Mouse (Mus musculus): ENCODE data around the gene Lenep. TPM values are rescaled to one million over a fixed set of nuclear protein-coding genes. Genes with fewer than 3 reads are reported as not detected.

The Lenep gene
- polyA plus RNA-seq, 1 experiment, result not detected

DNA sequence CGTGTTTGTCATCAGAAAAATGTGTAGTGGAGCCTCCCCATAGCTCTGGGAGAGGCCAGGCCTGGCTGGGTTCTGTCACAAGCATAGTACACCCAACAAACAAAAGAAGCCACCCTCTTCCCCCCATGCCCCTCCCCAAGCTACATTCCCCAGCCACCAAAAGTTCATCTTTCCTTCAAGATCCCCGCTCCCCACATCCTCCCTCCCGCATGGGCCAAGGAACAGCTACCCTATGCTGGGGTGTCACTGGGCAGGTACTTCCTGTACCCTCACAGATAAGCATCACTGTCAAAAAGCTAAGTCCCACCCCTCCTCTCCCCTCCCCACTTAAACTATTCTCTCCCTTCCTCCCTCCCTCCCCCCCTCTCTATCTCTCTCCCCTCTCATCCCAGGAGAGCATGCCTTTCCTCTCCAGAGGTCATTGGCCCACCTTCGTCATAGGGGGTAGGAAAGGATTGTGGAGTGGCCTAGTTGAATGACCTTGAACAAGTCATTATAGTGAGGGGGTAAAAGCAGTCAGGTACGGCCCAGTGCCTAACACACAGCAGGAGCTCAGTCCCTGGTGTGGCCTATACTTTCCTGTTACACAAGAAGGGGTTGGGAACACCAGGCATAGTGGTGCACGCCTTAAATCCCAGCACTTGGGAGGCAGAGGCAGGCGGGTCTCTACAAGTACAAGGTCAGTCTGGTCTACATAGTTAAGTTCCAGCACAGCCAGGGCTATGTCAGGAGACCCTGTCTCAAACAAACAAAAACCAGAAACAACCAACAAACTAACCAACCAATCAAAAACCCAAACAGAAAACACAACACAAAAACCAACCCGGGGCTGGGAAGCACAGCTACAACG lies 20.3 kb downstream of the Lenep start:
- no peak for DNase-seq (ENCODE audit: low read depth, low spot score)
- 86% methylated on average over 9 of the region's 9 CpGs for WGBS

DNA sequence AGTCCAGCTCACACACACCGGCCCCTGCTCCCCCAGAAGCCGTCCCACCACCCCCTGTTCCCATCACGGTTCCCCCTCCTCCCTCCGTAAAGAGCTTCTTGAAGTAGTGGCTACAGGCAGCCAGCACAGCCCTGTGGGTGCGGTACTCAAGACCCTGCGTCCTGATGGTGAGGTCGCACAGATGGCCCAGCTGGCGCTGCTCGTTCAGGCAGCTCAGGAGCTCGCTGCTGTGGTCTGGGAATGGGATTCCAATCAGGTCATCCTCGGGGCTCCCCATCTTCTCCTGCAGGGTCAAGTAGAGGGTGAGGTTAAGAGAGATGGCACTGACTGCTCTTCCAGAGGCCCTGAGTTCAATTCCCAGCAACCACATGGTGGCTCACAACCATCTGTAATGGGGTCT lies 21.4 kb downstream of the Lenep start:
- WGBS, result 86% methylated on average over 11 of the region's 11 CpGs

DNA sequence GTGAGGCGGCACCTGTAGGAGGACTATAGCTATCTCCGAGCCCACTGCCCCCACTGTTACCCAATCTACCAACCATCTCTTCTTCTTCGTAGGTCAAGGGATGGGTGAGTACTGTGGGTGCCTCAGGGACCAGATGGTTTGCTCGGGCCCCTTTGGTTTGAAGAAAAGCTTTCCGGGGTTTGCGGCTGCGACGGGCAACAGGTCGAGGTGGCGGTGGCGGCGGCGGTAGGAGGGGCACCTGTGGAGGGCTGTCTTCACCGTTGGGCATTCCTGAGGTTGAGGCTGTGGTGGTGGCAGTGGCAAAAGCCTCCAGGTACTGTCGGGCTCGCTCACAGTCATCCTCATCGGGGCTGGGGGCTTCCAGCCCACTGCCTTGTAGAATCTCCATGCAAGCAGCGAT lies 21.9 kb downstream of the Lenep start:
- no peak for DNase-seq (ENCODE audit: low read depth, low spot score)
- 92% methylated on average over 18 of the region's 18 CpGs for WGBS

More for the DNA sequence above, 21.4 kb downstream of the Lenep start:
- DNase-seq (ENCODE audit: low read depth, low spot score), result no peak

DNA sequence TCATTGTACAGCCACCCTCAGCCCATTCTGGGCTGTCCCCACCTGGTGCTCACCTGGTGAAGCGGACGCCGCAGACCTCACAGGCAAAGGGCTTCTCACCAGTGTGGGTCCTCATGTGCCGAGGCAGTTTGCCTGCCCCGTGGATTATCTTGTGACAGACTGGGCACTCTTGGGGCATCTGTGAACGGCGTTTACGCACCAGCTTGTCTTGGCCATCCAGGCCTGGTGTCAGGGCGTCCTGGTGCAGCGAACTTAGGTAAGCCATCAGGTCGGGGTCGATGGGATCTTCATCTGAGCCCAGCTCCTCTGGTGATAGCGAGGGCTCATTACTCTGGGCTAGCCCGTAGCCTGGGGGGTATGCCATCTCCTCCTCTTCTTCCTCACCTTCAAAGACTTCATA lies 22.3 kb downstream of the Lenep start:
- 89% methylated on average over 14 of the region's 14 CpGs for WGBS
- no peak for DNase-seq (ENCODE audit: low read depth, low spot score)

DNA sequence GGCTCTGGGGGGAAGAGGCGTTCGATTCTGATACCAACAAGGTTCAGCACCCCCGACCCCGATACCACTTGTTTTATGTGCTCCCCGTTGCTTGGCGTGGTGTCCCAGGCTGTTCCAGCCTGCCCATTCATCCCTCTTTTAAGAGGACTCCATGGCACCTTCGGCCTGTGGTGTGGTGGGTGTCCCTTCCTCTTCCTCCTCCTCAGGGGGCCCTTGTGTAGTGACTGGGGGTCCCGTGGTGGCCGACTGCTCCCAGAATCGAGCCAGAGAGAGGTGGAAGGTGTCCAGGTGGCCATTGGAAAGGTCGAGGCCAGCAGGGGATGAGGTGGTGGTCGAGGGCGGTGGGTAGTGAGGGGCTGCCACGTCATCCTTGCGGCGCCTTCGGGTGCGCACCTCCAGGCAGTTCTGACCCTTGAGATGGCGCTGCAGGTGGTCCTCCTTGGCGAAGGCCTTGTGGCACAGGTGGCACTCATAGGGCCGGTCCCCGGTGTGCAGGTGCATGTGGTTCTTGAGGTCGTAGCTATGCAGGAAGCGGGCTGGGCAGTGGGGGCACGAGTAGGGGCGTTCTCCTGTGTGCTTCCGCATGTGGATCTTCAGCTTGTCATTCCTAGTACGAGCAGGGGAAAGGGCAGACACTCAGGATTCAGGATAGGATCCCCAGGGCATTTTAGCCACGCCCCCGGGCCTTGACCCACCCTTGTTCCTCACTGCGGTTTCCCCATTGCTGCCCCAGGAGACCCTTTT lies 23.0 kb downstream of the Lenep start:
- WGBS, result 77% methylated on average over 31 of the region's 31 CpGs
- DNase-seq (ENCODE audit: low read depth, low spot score), result no peak

DNA sequence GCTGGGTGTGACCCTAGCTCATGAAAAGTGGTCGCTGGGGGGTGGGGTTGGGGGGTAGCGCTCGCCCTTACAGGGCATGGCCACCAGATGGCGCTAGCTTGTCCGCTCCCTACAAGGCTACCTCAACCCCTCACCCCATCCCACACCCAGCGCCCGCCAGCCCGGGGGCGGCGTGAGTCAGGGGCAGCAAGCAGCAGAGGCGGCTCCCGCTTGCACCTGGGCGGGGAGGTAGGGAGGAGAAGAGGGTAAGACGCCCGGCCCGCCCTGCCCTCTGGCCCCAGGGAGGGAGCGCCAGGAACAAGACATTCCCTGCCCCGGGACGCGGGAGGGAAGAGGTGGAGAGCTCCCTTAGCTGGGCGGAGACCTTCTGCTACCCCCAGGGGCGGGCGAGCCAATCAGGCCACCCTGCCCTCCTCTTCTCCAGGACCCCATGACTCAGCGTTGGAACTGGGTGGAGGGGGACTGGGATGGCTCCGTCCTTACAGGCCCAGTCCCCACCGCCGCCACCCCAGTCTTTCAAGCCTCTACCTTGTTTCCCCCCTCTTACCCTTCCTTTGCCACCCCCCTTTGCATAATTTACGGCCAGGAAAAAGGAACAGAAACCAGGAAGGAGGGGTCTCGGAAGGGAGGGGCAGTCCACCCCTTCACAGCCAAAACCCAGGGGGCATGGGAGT lies 24.1 kb downstream of the Lenep start:
- no peak for DNase-seq (ENCODE audit: low read depth, low spot score)
- WGBS, result 5% methylated on average over 29 of the region's 29 CpGs

DNA sequence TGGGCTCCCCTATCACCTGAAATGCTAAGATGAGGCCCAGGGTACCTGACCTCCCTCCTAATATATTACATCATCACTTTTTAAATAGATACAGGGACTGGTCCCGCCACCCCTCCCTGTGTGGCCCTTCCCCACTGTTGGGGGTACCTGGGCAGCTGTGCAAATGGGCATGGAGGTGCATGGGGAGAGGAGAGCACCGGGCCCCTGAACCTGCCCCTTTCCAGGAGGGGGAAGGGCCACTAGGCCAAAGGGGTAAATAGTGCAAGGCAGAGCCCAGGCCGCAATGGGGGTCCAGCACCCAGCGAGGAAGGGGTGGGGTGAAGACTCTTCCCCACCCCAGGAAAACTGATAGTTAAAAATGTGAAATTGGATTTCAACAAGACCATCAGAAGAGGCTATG lies 24.8 kb downstream of the Lenep start:
- DNase-seq (ENCODE audit: low read depth, low spot score), result no peak
- 77% methylated on average over 4 of the region's 4 CpGs for WGBS

DNA sequence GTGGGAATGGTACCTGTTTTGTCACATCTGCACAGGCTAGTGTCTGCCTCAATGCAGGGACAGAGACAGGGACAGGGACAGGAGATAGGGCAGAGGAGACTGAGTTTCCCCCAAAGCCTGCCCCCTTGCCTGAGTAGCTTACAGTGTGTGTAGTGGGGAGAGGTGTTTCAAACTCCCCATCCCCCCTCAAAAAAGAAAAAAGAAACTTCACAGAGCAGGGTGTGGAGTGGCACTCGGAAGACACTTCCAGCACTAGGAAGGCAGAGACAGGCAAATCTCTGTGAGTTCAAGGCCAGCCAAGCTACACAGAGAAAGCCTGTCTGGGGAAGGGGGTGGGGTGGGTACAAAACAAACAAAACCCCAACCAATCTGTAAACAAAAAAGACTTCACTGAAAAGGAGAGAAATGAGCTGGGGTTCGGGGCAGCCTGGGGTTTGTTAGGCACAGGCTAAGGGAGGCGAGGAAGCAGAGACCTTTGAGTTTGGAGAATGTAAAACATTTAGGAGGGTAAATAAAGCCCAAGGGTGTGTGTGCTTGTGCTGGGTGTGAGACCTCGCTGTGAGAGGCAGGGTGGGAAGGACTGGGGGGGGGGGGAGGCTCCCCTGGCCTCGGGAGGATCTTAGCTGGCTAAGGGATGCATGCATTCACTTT lies 28.9 kb downstream of the Lenep start:
- WGBS, result 17% methylated on average over 5 of the region's 5 CpGs
- no peak for DNase-seq (ENCODE audit: low read depth, low spot score)

DNA sequence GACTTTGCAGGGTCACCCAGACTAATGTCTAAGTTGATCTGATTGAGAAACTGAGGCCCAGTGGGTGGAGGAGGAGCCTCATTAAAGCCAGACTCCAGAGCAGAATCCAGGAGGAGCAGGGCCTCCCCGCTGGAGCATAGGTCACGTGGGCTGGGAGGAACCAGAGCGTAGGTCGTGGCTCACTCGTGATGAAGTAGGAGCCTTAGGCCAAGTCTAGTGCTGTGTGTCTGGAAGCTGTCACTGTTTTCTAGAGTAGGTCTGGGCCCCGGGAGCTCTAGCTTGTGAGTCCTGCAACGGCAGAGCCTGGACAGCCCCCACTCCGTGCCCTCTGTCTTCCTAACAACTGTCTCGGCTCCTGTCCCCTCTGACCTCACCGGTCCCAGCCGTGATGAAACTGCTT lies 35.3 kb downstream of the Lenep start:
- DNase-seq (ENCODE audit: low read depth, low spot score), result no peak
- WGBS, result 48% methylated on average over 11 of the region's 11 CpGs

DNA sequence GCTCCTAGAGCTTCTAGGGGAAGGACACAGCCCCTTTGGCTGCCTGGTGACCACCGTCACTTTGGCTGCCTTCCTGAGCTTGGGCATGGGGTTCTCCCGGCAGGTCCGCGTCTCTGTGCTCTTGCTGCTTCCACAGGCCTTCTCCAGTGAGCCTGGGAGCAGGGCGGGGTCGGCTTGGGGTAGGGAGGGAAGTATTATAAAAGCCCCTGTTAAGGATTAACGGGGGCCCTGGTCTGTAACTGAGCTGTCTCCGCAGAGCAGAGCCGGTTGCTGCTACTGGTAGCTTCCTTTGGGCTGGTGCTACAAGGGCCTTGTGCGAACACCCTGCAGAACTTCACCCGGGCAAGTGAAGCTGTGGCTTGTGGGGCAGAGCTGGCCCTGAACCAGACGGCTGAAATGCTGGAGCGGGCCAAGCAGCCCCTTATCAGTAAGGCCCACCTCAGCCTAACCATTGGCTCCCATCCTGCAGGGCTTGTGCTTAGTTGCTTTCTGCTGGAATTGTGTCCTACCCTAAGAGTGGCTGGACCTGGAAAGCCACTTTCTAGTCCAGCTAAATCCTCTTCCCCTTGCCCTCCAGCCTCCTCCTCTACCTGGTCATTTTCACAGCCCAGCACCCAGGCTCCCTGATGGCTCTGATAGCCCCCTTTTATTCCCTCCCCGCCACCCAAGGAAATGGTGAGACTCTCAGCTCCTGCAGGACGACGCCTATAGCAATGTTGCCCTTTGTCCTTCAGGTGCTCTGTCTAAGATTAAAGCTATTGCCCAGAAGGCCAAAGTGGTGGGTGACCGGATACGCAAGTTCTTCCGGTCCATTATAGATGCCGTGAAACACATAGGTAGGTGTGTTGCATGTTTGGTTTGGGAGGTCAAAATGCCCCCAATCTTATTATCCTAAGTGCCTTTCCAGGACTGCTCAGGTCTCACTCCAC lies 36.8 kb downstream of the Lenep start:
- no peak for DNase-seq (ENCODE audit: low read depth, low spot score)
- WGBS, result 51% methylated on average over 20 of the region's 20 CpGs

DNA sequence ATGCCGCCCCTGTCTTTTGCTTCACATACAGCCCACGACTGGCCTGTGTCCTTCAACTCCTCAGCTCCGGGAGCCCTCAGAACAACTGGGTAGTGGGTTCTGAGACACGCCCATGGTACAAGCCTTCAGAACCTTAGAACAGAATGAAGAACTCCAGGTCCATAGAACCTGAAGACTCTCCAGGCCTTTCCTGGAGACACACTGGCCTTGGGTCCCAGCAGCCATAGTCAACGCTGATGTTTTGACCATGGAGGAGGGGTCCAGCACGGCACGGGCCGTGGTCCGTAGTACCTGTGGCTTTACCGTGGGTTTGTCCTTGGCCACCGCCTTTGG lies 37.5 kb downstream of the Lenep start, which contains the start of gene Dcst1:
Gene Dcst1 (minus strand): TSS at position 101 of the 333 bp plus-strand sequence.
- 89% methylated on average over 11 of the region's 11 CpGs for WGBS
- no peak for DNase-seq (ENCODE audit: low read depth, low spot score)

DNA sequence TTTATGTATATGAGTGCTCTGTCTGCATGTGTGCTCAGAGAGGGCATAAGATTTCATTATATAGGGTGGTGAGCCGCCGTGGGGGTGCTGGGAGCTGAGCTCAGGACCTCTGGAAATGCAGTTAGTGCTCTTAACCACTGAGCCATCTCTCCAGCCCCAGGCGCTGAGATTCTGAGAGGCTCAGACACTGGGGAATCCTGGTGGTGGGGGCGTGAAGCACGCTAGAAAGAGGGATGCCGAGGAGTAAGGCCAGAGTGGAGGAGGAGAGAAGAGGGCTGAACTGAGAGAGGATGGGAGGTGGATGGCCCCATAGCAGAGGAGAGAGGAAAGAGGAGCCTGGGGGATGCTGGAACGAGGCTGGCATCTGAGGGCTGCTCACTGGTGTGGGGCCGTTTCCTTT lies 38.0 kb downstream of the Lenep start:
- DNase-seq (ENCODE audit: low read depth, low spot score), result no peak
- WGBS, result 92% methylated on average over 8 of the region's 8 CpGs

DNA sequence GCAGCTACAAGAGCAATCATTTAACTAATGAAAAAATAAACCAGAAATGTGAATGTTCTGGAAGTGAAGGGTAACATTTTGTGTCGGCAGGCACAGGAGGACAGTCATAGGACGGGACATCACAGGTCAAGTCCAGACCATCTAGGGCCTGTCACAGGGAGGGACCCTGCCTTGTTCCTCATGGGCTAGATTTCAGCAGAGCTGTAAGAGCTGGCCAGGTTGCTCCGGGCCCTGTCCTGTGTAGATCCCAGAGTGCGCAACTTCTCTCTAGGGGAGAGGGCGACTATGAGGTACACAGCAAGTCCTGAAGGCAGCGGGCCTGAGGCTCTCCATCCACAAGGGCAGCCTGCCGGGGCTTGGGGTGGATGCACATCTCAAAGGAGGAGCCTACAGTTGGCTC lies 40.9 kb downstream of the Lenep start, which contains the start of gene Dcst2:
Gene Dcst2 (plus strand): TSS at position 301 of the 400 bp plus-strand sequence.
- no peak for DNase-seq (ENCODE audit: low read depth, low spot score)
- WGBS, result 89% methylated on average over 7 of the region's 7 CpGs

DNA sequence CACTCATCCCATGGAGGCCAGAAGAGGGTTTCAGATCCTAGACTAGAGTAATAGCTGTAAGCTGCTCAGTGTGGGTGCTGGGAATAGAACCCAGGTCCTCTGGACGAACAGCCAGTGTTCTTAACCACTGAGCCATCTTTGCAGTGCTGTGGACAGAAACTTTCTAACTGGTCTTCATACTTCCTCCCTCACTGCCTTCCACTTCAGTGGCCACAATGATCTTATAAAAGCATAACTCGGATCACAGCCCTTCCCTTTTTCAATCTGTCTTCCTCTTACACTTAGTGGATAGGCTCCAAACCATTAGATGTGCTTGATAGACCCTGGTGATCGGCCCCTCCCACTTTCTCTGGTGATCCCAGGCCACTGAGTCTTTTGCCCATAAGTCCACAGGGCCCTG lies 42.4 kb downstream of the Lenep start:
- 53% methylated on average over 3 of the region's 3 CpGs for WGBS
- no peak for DNase-seq (ENCODE audit: low read depth, low spot score)

DNA sequence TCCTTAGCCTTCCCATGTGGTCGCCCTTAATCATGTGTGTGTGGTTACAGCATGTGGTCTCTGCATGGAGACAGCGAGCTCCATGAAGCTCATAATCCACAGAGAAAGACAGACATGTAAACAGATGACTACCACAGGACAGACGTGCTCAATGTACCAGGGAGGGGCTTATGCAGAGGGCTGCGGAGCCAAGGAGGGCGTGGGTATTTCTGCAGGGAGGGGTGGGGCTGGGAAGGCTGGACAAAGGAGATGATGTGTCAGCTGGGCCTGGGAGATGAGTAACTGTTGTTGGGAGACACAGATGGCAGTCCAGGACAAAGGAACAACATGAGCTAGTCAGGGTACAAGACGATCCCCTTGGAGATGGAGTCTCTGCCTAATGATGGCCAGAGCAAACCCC lies 43.0 kb downstream of the Lenep start:
- DNase-seq (ENCODE audit: low read depth, low spot score), result no peak
- WGBS, result 30% methylated on average over 6 of the region's 6 CpGs

DNA sequence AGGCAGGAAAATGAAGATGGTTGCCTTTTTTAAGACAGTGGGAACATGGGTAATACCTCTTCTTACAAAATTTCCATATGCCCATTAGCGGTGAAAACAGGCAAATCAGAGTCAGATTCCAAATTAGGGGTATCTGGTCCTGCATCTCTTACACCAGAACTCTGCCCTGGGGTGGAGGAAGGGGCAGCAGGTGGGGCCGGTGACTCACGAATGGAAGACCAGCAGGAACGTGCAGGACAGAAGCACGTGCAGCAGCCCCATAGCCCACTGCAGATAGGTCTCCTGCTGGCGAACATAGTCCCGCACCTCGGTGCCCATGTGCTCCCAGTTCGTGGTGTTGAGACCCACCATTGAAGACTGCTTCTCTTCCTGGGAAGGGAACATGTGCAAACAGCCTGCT lies 46.6 kb downstream of the Lenep start:
- DNase-seq (ENCODE audit: low read depth, low spot score), result no peak
- WGBS, result 84% methylated on average over 9 of the region's 9 CpGs

DNA sequence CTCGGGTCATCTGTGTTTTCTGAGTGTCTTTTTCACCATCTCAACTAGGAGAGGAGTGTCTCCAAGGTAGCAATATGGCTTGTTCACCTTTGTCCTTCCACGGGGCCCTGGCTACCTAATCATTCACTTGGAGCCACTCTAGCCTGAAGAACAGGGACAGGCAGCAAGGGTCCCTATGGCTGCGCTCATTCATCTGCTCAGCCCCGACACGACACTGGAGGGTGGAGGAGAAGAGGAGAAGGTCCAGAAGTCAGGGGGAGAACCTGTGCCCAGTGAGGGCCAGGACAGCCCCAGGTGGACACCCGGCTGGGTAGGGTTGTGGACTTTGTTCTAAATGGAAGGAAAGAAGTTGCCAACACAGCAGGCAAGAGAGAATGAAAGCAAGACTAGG lies 47.1 kb downstream of the Lenep start:
- WGBS, result 47% methylated on average over 6 of the region's 6 CpGs
- DNase-seq (ENCODE audit: low read depth, low spot score), result no peak

DNA sequence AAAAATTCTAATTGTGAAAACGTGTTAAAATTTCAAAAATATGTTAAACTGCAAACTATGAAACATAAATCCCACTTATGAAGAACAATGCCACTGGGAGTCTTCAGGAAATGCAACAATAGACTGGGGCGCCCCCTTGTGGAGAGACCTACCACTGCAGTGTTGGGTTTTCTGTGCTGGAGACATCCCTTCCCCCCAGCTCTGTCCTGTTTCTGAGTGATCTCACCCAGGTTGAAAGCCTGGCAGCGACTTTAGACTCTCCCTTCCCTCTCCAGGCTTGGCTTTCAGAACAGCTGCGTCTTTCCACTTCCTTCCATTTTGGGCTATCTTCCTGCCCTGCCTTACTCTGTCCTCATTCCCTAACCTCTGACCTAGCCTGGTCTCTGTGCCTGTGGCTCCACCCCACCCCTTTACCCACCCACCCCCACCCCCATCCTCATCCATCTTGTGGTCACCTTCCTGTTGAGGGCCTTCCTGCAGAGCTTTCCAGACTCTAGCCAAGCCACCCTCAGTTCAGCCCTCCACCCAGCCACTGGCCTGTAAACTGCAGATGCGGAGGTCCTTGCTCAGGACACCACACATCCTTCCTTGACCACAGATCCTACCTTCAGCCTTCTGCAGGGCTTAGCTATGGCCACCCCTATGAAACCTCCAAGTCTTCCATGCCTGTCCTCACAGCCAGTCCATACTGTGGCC lies 47.6 kb downstream of the Lenep start:
- 15% methylated on average over 5 of the region's 5 CpGs for WGBS
- DNase-seq (ENCODE audit: low read depth, low spot score), result no peak
